Mouse (Mus musculus) MEL (cell line): Measurements from ENCODE around the gene Myrf. TPM values are rescaled to one million over a fixed set of nuclear protein-coding genes. Genes with fewer than 3 reads are reported as not detected.
A peak's percentile ranks its signal among the peaks of the same experiment; 100 is the strongest.

Source experiments
- DNase-seq: peaks from one replicate; pipeline ENCODE4 v3.0.0; 2011; ENCODE audit warnings: low read depth, low spot score
- H3K27ac ChIP-seq: 2 replicates; pipeline ENCODE4 v1.5.1; 2012; ENCODE audit warnings: low read depth, mild to moderate bottlenecking, control low read depth, low read length, moderate library complexity; ENCODE audit not compliant: control insufficient read depth
- H3K27me3 ChIP-seq, 2 experiments: fragments of 150-350 bp in 1 of 2; sonication (generic) in 1 of 2; 2 replicates each; pipeline ENCODE4 v1.6.1; 2012; ENCODE audit warnings: low read length in 2 of 2, mild to moderate bottlenecking in 2 of 2, improper control_type of control experiment in 1 of 2, moderate library complexity in 1 of 2; ENCODE audit not compliant: insufficient read depth in 2 of 2, control insufficient read depth in 1 of 2
- H3K36me3 ChIP-seq, 2 experiments: 2 replicates each; pipeline ENCODE4 v1.6.1; 2012 to 2014; ENCODE audit warnings: low read length in 2 of 2, improper control_type of control experiment in 1 of 2, inconsistent platforms in 1 of 2, mild to moderate bottlenecking in 1 of 2; ENCODE audit not compliant: insufficient read depth in 2 of 2, control insufficient read depth in 1 of 2
- H3K4me1 ChIP-seq, 2 experiments: fragments of 150-350 bp in 1 of 2; sonication (generic) in 1 of 2; 2 replicates each; pipeline ENCODE4 v1.6.1; 2012; ENCODE audit warnings: low read length in 2 of 2, improper control_type of control experiment in 1 of 2, mild to moderate bottlenecking in 1 of 2; ENCODE audit not compliant: insufficient read depth in 2 of 2, control insufficient read depth in 1 of 2
- H3K4me3 ChIP-seq, 2 experiments: fragments of 150-350 bp in 1 of 2; sonication (generic) in 1 of 2; 2 replicates each; pipeline ENCODE4 v1.5.1; 2012; ENCODE audit warnings: low read depth in 2 of 2, low read length in 2 of 2, mild to moderate bottlenecking in 2 of 2, moderate library complexity in 2 of 2, control low read depth in 1 of 2, improper control_type of control experiment in 1 of 2; ENCODE audit not compliant: control insufficient read depth in 1 of 2, insufficient read depth in 1 of 2
- H3K79me2 ChIP-seq: 2 replicates; pipeline ENCODE4 v1.6.1; 2012; ENCODE audit warnings: mild to moderate bottlenecking, low read length, moderate library complexity; ENCODE audit not compliant: control insufficient read depth, poor library complexity, insufficient read depth
- H3K9ac ChIP-seq: 2 replicates; pipeline ENCODE4 v1.6.1; 2012; ENCODE audit warnings: low read depth, mild to moderate bottlenecking, control low read depth, low read length, moderate library complexity; ENCODE audit not compliant: control insufficient read depth, poor library complexity, severe bottlenecking
- H3K9me3 ChIP-seq: fragments of 150-350 bp; sonication (generic); replicated peaks from 2 replicates; pipeline ENCODE4 v1.6.1; 2012; ENCODE audit warnings: mild to moderate bottlenecking, low read length, improper control_type of control experiment, moderate library complexity; ENCODE audit not compliant: insufficient read depth
- CHD1 ChIP-seq: IDR thresholded peaks from 2 replicates; pipeline ENCODE4 v1.6.1; 2012; ENCODE audit warnings: low read depth, mild to moderate bottlenecking, inconsistent platforms, low read length, improper control_type of control experiment
- CHD2 ChIP-seq: IDR thresholded peaks from 2 replicates; pipeline ENCODE4 v1.6.1; 2011; ENCODE audit warnings: low read length, improper control_type of control experiment
- E2F4 ChIP-seq: IDR thresholded peaks from 2 replicates; pipeline ENCODE4 v1.6.1; 2011; ENCODE audit warnings: low read depth, low read length, improper control_type of control experiment, borderline replicate concordance
- ELF1 ChIP-seq: IDR thresholded peaks from 2 replicates; pipeline ENCODE4 v1.6.1; 2014; ENCODE audit warnings: low read depth, mild to moderate bottlenecking, inconsistent platforms, low read length, improper control_type of control experiment, moderate library complexity
- EP300 ChIP-seq, 2 experiments: IDR thresholded peaks; 2 replicates each; pipeline ENCODE4 v1.6.1; 2011; ENCODE audit warnings: improper control_type of control experiment in 2 of 2, low read length in 2 of 2, low read depth in 1 of 2, mild to moderate bottlenecking in 1 of 2
- ETS1 ChIP-seq: IDR thresholded peaks from 2 replicates; pipeline ENCODE4 v1.6.1; 2012; ENCODE audit warnings: low read depth, mild to moderate bottlenecking, inconsistent platforms, low read length, improper control_type of control experiment, moderate library complexity
- GABPA ChIP-seq: IDR thresholded peaks from 2 replicates; pipeline ENCODE4 v1.6.1; 2012; ENCODE audit warnings: low read depth, mild to moderate bottlenecking, inconsistent platforms, low read length, improper control_type of control experiment, moderate library complexity
- GATA1 ChIP-seq: IDR thresholded peaks from 2 replicates; pipeline ENCODE4 v1.6.1; 2011; ENCODE audit warnings: low read depth, low read length, improper control_type of control experiment
- HCFC1 ChIP-seq: IDR thresholded peaks from 2 replicates; pipeline ENCODE4 v1.6.1; 2012; ENCODE audit warnings: low read depth, mild to moderate bottlenecking, inconsistent platforms, low read length, improper control_type of control experiment, moderate library complexity
- JUND ChIP-seq: IDR thresholded peaks from 2 replicates; pipeline ENCODE4 v1.6.1; 2011; ENCODE audit warnings: low read depth, mild to moderate bottlenecking, improper control_type of control experiment, low read length
- KAT2A ChIP-seq: conservative IDR thresholded peaks from 2 replicates; pipeline ENCODE4 v1.6.1; 2012; ENCODE audit warnings: low read depth, low read length, improper control_type of control experiment, inconsistent platforms
- MAFK ChIP-seq: IDR thresholded peaks from 2 replicates; pipeline ENCODE4 v1.6.1; 2011; ENCODE audit warnings: low read depth, mild to moderate bottlenecking, low read length, improper control_type of control experiment, borderline replicate concordance
- MAX ChIP-seq: IDR thresholded peaks from 2 replicates; pipeline ENCODE4 v1.6.1; 2011; ENCODE audit warnings: low read length, improper control_type of control experiment
- MAZ ChIP-seq: IDR thresholded peaks from 2 replicates; pipeline ENCODE4 v1.6.1; 2012; ENCODE audit warnings: low read depth, mild to moderate bottlenecking, inconsistent platforms, low read length, improper control_type of control experiment
- MEF2A ChIP-seq: IDR thresholded peaks from 2 replicates; pipeline ENCODE4 v1.6.1; 2014; ENCODE audit warnings: low read depth, mild to moderate bottlenecking, inconsistent platforms, low read length, improper control_type of control experiment; ENCODE audit not compliant: poor library complexity, insufficient replicate concordance, severe bottlenecking; ENCODE audit errors: extremely low read depth
- MXI1 ChIP-seq: IDR thresholded peaks from 2 replicates; pipeline ENCODE4 v1.6.1; 2011; ENCODE audit warnings: mild to moderate bottlenecking, low read depth, low read length, improper control_type of control experiment
- MYB ChIP-seq: IDR thresholded peaks from 2 replicates; pipeline ENCODE4 v1.6.1; 2011; ENCODE audit warnings: mild to moderate bottlenecking, low read depth, low read length, improper control_type of control experiment
- MYC ChIP-seq: IDR thresholded peaks from 2 replicates; pipeline ENCODE4 v1.6.1; 2011; ENCODE audit warnings: low read depth, mild to moderate bottlenecking, low read length, improper control_type of control experiment, moderate library complexity
- NELFE ChIP-seq: IDR thresholded peaks from 2 replicates; pipeline ENCODE4 v1.6.1; 2011; ENCODE audit warnings: low read depth, low read length, improper control_type of control experiment
- NRF1 ChIP-seq: IDR thresholded peaks from 2 replicates; pipeline ENCODE4 v1.6.1; 2014; ENCODE audit warnings: low read depth, mild to moderate bottlenecking, inconsistent platforms, low read length, improper control_type of control experiment, moderate library complexity; ENCODE audit not compliant: poor library complexity, insufficient read depth, severe bottlenecking
- POLR2A ChIP-seq, 2 experiments: IDR thresholded peaks; 2 replicates each; pipeline ENCODE4 v1.6.1; 2011 to 2012; ENCODE audit warnings: low read length in 2 of 2, mild to moderate bottlenecking in 2 of 2, control low read depth in 1 of 2, improper control_type of control experiment in 1 of 2, low read depth in 1 of 2, moderate library complexity in 1 of 2; ENCODE audit not compliant: control insufficient read depth in 1 of 2, insufficient read depth in 1 of 2, poor library complexity in 1 of 2
- POLR2AphosphoS2 ChIP-seq: IDR thresholded peaks from 2 replicates; pipeline ENCODE4 v1.6.1; 2011; ENCODE audit warnings: low read length, improper control_type of control experiment
- POLR2AphosphoS5 ChIP-seq: IDR thresholded peaks from 2 replicates; pipeline ENCODE4 v1.6.1; 2012; ENCODE audit warnings: low read depth, borderline replicate concordance, mild to moderate bottlenecking, inconsistent platforms, low read length, moderate library complexity, mixed read lengths
- RAD21 ChIP-seq: IDR thresholded peaks from 2 replicates; pipeline ENCODE4 v1.6.1; 2011; ENCODE audit warnings: mild to moderate bottlenecking, low read depth, low read length, improper control_type of control experiment
- RCOR1 ChIP-seq: IDR thresholded peaks from 2 replicates; pipeline ENCODE4 v1.6.1; 2012; ENCODE audit warnings: low read depth, mild to moderate bottlenecking, inconsistent platforms, low read length, improper control_type of control experiment
- SIN3A ChIP-seq: IDR thresholded peaks from 2 replicates; pipeline ENCODE4 v1.6.1; 2012; ENCODE audit warnings: low read length, improper control_type of control experiment, inconsistent platforms
- SMC3 ChIP-seq: IDR thresholded peaks from 2 replicates; pipeline ENCODE4 v1.6.1; 2011; ENCODE audit warnings: low read depth, low read length, improper control_type of control experiment
- TBP ChIP-seq: IDR thresholded peaks from 2 replicates; pipeline ENCODE4 v1.8.0; 2011; ENCODE audit warnings: low read depth, low read length, improper control_type of control experiment
- TCF12 ChIP-seq: IDR thresholded peaks from 2 replicates; pipeline ENCODE4 v1.6.1; 2014; ENCODE audit warnings: low read depth, mild to moderate bottlenecking, inconsistent platforms, low read length, improper control_type of control experiment, moderate library complexity
- UBTF ChIP-seq: IDR thresholded peaks from 2 replicates; pipeline ENCODE4 v1.6.1; 2012; ENCODE audit warnings: low read depth, mild to moderate bottlenecking, inconsistent platforms, low read length, improper control_type of control experiment, moderate library complexity, borderline replicate concordance; ENCODE audit not compliant: insufficient read depth
- USF1 ChIP-seq: IDR thresholded peaks from 2 replicates; pipeline ENCODE4 v1.6.1; 2014; ENCODE audit warnings: low read depth, mild to moderate bottlenecking, inconsistent platforms, low read length, improper control_type of control experiment, moderate library complexity
- USF2 ChIP-seq, 2 experiments: IDR thresholded peaks; 2 replicates each; pipeline ENCODE4 v1.6.1; 2011 to 2012; ENCODE audit warnings: improper control_type of control experiment in 2 of 2, low read length in 2 of 2, borderline replicate concordance in 1 of 2, inconsistent platforms in 1 of 2, low read depth in 1 of 2, mild to moderate bottlenecking in 1 of 2; ENCODE audit not compliant: insufficient read depth in 1 of 2
- ZC3H11A ChIP-seq: IDR thresholded peaks from 2 replicates; pipeline ENCODE4 v1.6.1; 2012; ENCODE audit warnings: low read depth, mild to moderate bottlenecking, inconsistent platforms, low read length, improper control_type of control experiment
- ZKSCAN1 ChIP-seq: IDR thresholded peaks from 2 replicates; pipeline ENCODE4 v1.6.1; 2012; ENCODE audit warnings: low read depth, mild to moderate bottlenecking, inconsistent platforms, low read length, improper control_type of control experiment, moderate library complexity
- ZMIZ1 ChIP-seq: IDR thresholded peaks from 2 replicates; pipeline ENCODE4 v1.6.1; 2012; ENCODE audit warnings: low read depth, mild to moderate bottlenecking, inconsistent platforms, low read length, improper control_type of control experiment, moderate library complexity
- ZNF384 ChIP-seq: IDR thresholded peaks from 2 replicates; pipeline ENCODE4 v1.6.1; 2012; ENCODE audit warnings: low read depth, mild to moderate bottlenecking, inconsistent platforms, low read length, improper control_type of control experiment
- polyA plus RNA-seq, 2 experiments: library from polyadenylated mRNA; stranded (reverse) in 1 of 2; unstranded in 1 of 2; fragments of >175 nt in 1 of 2; fragments of >200 nt in 1 of 2; gene quantifications; 2 replicates each; pipeline versions ENCODE4 v1.2.1 to v1.2.4; 2012; ENCODE audit warnings: low replicate concordance in 2 of 2, low read depth in 1 of 2; ENCODE audit not compliant: insufficient read length in 2 of 2, insufficient read depth in 1 of 2, missing spikeins in 1 of 2
- total RNA-seq: library from RNA; depleted of rRNA; stranded (reverse); fragments of 300-350 nt; gene quantifications from 2 replicates; pipeline ENCODE4 v1.2.3, GENCODE M21; 2012

Gene Myrf
- total and polyA plus RNA-seq, 3 experiments, result 0.23 to 2.7 TPM; not detected in 1

DNA sequence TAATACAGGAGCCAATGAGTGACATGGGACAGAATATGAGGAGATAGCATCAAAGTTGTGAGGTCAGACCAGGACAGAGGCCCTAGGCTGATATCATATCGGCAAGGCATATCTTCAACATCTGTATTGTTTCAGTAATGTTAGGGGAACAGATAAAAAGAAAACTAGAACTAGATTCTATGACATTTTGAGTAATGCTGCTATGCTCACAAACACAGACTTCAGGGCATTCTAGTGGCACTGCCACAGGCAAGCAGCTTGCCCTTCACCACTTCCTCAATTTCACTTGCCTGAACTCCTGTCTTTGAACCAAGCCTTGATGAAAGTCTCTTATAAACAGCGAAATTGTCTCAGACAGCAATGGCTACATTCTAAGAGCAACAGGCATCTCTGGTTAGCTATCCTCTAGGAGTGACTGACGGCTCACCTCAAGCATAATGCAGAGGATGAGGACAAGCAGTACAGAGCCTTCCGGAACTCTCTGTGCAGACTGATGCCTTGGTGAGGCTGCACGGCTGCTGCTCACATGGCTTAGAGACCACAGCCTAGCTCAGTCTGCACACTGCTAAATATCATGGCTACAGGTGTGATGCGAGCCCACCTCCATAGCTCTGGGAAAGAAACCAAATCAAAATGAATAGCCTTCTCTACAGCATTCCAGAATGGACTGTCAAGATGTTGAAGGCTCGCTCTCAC lies 66.6 kb downstream of the Myrf start:
- DNase-seq, result peak; percentile 73
- H3K4me1 ChIP-seq, result peaks cover 8 to 24% of the 10 kb centered on the region in 2 experiments
- H3K4me3 ChIP-seq, result peak overlapping the region; percentile 26 to 46; a peak in 3 of 4 replicates
- no peaks in the 10 kb centered on the region for H3K9me3 ChIP-seq
- no peaks in the 10 kb centered on the region for H3K27me3 ChIP-seq
- no peaks in the 10 kb centered on the region for H3K79me2 ChIP-seq
- H3K27ac ChIP-seq, result peak overlapping the region; percentile 59
- H3K9ac ChIP-seq, result peak overlapping the region; percentile 2
- TF ChIP-seq TCF12 (peak; percentile 42; the same call in 1 of the 2 replicates), ZMIZ1 (no peak), ZNF384 (no peak), MAX (no peak), UBTF (no peak), POLR2AphosphoS5 (no peak), ZKSCAN1 (no peak), KAT2A (no peak), MXI1 (no peak), EP300 (IDR thresholded peaks at IDR 0.05; ENCODE audit: low read depth in 1 of 2, low read length in 2 of 2) (peak; percentile 52 to 55; a peak in 3 of 4 replicates), NELFE (no peak), E2F4 (no peak), NRF1 (no peak), MAZ (no peak), MEF2A (no peak), MYB (no peak), SMC3 (no peak), MAFK (no peak), RAD21 (no peak), SIN3A (0 out of 2 replicates have a peak, but pooled peaks have one; percentile 33), USF2 (IDR thresholded peaks at IDR 0.05; ENCODE audit: borderline replicate concordance in 1 of 2, insufficient read depth in 1 of 2, low read depth in 1 of 2, low read length in 2 of 2) (no peak), CHD1 (no peak), RCOR1 (no peak), ELF1 (0 out of 2 replicates have a peak, but pooled peaks have one; percentile 15), GATA1 (peak; percentile 83), USF1 (no peak), CHD2 (no peak), GABPA (no peak), HCFC1 (no peak), JUND (no peak), ETS1 (peak; percentile 35; the same call in 1 of the 2 replicates), POLR2AphosphoS2 (no peak), ZC3H11A (no peak), MYC (0 out of 2 replicates have a peak, but pooled peaks have one; percentile 9), TBP (no peak), POLR2A (IDR thresholded peaks at IDR 0.05; ENCODE audit: control insufficient read depth in 1 of 2, insufficient read depth in 1 of 2, low read depth in 1 of 2, low read length in 2 of 2, poor library complexity in 1 of 2) (no peak)
- H3K36me3 ChIP-seq, result peaks cover 0 to 24% of the 10 kb centered on the region in 2 experiments; a peak in 2 of 4 replicates
